Mouse (Mus musculus) limb, embryonic 13.5 days (tissue): ENCODE measurements around the gene Sele. TPM values are rescaled to one million over a fixed set of nuclear protein-coding genes. Genes with fewer than 3 reads are reported as not detected.

Source experiments
- ATAC-seq: fragments of 200-750 bp; cut with Nextera tagmentation; 2 replicates; pipeline ENCODE4 v1.8.0; 2017; ENCODE audit warnings: low read depth, moderate number of reproducible peaks, moderate TSS enrichment; ENCODE audit not compliant: low FRiP score
- H3K27ac ChIP-seq: fragments of 300-500 bp; sonication (generic); 2 replicates; pipeline ENCODE4 v1.5.1; 2015; ENCODE audit warnings: inconsistent platforms, mild to moderate bottlenecking, moderate library complexity
- H3K27me3 ChIP-seq: fragments of 300-500 bp; sonication (generic); 2 replicates; pipeline ENCODE4 v1.6.1; 2015; ENCODE audit warnings: mild to moderate bottlenecking, inconsistent platforms
- H3K36me3 ChIP-seq: fragments of 300-500 bp; sonication (generic); 2 replicates; pipeline ENCODE4 v1.6.1; 2015; ENCODE audit warnings: inconsistent platforms, mild to moderate bottlenecking, moderate library complexity
- H3K4me1 ChIP-seq: fragments of 300-500 bp; sonication (generic); 2 replicates; pipeline ENCODE4 v1.6.1; 2015; ENCODE audit warnings: inconsistent platforms
- H3K4me2 ChIP-seq: fragments of 300-500 bp; sonication (generic); replicated peaks from 2 replicates; pipeline ENCODE4 v1.6.1; 2015; ENCODE audit warnings: inconsistent platforms, mild to moderate bottlenecking, moderate library complexity
- H3K4me3 ChIP-seq: fragments of 300-500 bp; sonication (generic); 2 replicates; pipeline ENCODE4 v1.5.1; 2015; ENCODE audit warnings: moderate library complexity, mild to moderate bottlenecking, inconsistent platforms
- H3K9ac ChIP-seq: fragments of 300-500 bp; sonication (generic); 2 replicates; pipeline ENCODE4 v1.6.1; 2015; ENCODE audit warnings: mild to moderate bottlenecking, inconsistent platforms
- H3K9me3 ChIP-seq: fragments of 300-500 bp; sonication (generic); 2 replicates; pipeline ENCODE4 v1.6.1; 2016; ENCODE audit warnings: inconsistent platforms
- WGBS: fragments of 180-500 bp; shearing (Covaris S2); methylation state at CpG from one replicate; pipeline ENCODE4 v1.1.7; 2015; 5-methylcytosine and 5-hydroxymethylcytosine counted together
- polyA plus RNA-seq: library from polyadenylated mRNA; unstranded; fragments of >200 nt; fragmentation: Nextera tagmentation; extraction: Ambion mirVana; gene quantifications from 2 replicates; pipeline ENCODE4 v1.2.1, GENCODE M21; 2015

The Sele gene
- polyA plus RNA-seq, 1 experiment from 2014 or later, result 0.08 TPM

- H3K4me2 ChIP-seq, result no peak overlapping the region
- H3K4me3 ChIP-seq, result no peak overlapping the region
- WGBS, result 80% methylated on average over 7 of the region's 7 CpGs
- no peaks in the 10 kb centered on the region for H3K36me3 ChIP-seq
- ATAC-seq, result no peak
- H3K4me1 ChIP-seq, result no peaks in the 10 kb centered on the region
- H3K27me3 ChIP-seq, result no peaks in the 10 kb centered on the region
- H3K9ac ChIP-seq, result no peak overlapping the region
- no peak overlapping the region for H3K27ac ChIP-seq
- H3K9me3 ChIP-seq, result no peaks in the 10 kb centered on the region
Measured at GRCm38 (mm10) chr1:164073803-164074202, 25.8 kb downstream of the Sele start.

GRCm38 (mm10) chr1:164074606-164075140, 26.6 kb downstream of the Sele start:
- WGBS, result 85% methylated on average over 2 of the region's 2 CpGs
- Histone ChIP-seq H3K9me3 (no peaks in the 10 kb centered on the region), H3K4me3 (no peak overlapping the region)

GRCm38 (mm10) chr1:164075416-164075815, 27.4 kb downstream of the Sele start:
- no peak for ATAC-seq
- 90% methylated on average over 1 of the region's 1 CpGs for WGBS

More at GRCm38 (mm10) chr1:164074606-164075140, 26.6 kb downstream of the Sele start:
- H3K9ac ChIP-seq, result no peak overlapping the region
- no peak for ATAC-seq
- H3K36me3 ChIP-seq, result no peaks in the 10 kb centered on the region
- H3K4me2 ChIP-seq, result no peak overlapping the region
- no peaks in the 10 kb centered on the region for H3K27me3 ChIP-seq
- H3K4me1 ChIP-seq, result no peaks in the 10 kb centered on the region
- H3K27ac ChIP-seq, result no peak overlapping the region

GRCm38 (mm10) chr1:164076441-164076840, 28.4 kb downstream of the Sele start:
- no peaks in the 10 kb centered on the region for H3K9me3 ChIP-seq
- ATAC-seq, result no peak
- H3K27ac ChIP-seq, result no peak overlapping the region
- no peak overlapping the region for H3K4me3 ChIP-seq
- H3K27me3 ChIP-seq, result no peaks in the 10 kb centered on the region
- H3K9ac ChIP-seq, result no peak overlapping the region
- H3K36me3 ChIP-seq, result no peaks in the 10 kb centered on the region
- H3K4me2 ChIP-seq, result no peak overlapping the region
- no peaks in the 10 kb centered on the region for H3K4me1 ChIP-seq
- 33% methylated on average over 1 of the region's 1 CpGs for WGBS

More at GRCm38 (mm10) chr1:164075416-164075815, 27.4 kb downstream of the Sele start:
- H3K9me3 ChIP-seq, result no peaks in the 10 kb centered on the region
- H3K27me3 ChIP-seq, result no peaks in the 10 kb centered on the region
- H3K4me1 ChIP-seq, result no peaks in the 10 kb centered on the region
- no peak overlapping the region for H3K4me2 ChIP-seq
- H3K4me3 ChIP-seq, result no peak overlapping the region
- H3K9ac ChIP-seq, result no peak overlapping the region
- H3K36me3 ChIP-seq, result no peaks in the 10 kb centered on the region
- no peak overlapping the region for H3K27ac ChIP-seq

GRCm38 (mm10) chr1:164077031-164077430, 29.0 kb downstream of the Sele start:
- Histone ChIP-seq H3K9ac (no peak overlapping the region), H3K4me3 (no peak overlapping the region), H3K27me3 (no peaks in the 10 kb centered on the region), H3K36me3 (no peaks in the 10 kb centered on the region), H3K9me3 (no peaks in the 10 kb centered on the region), H3K4me2 (no peak overlapping the region), H3K4me1 (no peaks in the 10 kb centered on the region), H3K27ac (no peak overlapping the region)
- WGBS, result 91% methylated on average over 3 of the region's 3 CpGs
- ATAC-seq, result no peak

GRCm38 (mm10) chr1:164078323-164078741, 30.3 kb downstream of the Sele start:
- H3K27me3 ChIP-seq, result no peaks in the 10 kb centered on the region
- 85% methylated on average over 4 of the region's 4 CpGs for WGBS
- H3K9ac ChIP-seq, result no peak overlapping the region
- H3K4me2 ChIP-seq, result no peak overlapping the region
- no peak for ATAC-seq
- H3K4me1 ChIP-seq, result no peaks in the 10 kb centered on the region
- no peaks in the 10 kb centered on the region for H3K9me3 ChIP-seq
- H3K4me3 ChIP-seq, result no peak overlapping the region
- H3K27ac ChIP-seq, result no peak overlapping the region
- H3K36me3 ChIP-seq, result no peaks in the 10 kb centered on the region

GRCm38 (mm10) chr1:164079091-164079490, 31.1 kb downstream of the Sele start:
- Histone ChIP-seq H3K9ac (no peak overlapping the region), H3K4me1 (no peaks in the 10 kb centered on the region), H3K4me3 (no peak overlapping the region), H3K9me3 (no peaks in the 10 kb centered on the region), H3K36me3 (no peaks in the 10 kb centered on the region), H3K27me3 (no peaks in the 10 kb centered on the region), H3K4me2 (no peak overlapping the region), H3K27ac (no peak overlapping the region)
- ATAC-seq, result no peak
- 86% methylated on average over 11 of the region's 11 CpGs for WGBS

GRCm38 (mm10) chr1:164083046-164083445, 35.0 kb downstream of the Sele start:
- no peaks in the 10 kb centered on the region for H3K9me3 ChIP-seq
- no peak for ATAC-seq
- H3K4me1 ChIP-seq, result no peaks in the 10 kb centered on the region
- no peak overlapping the region for H3K4me2 ChIP-seq
- 81% methylated on average over 4 of the region's 4 CpGs for WGBS
- H3K4me3 ChIP-seq, result no peak overlapping the region
- no peaks in the 10 kb centered on the region for H3K27me3 ChIP-seq
- no peak overlapping the region for H3K27ac ChIP-seq
- H3K36me3 ChIP-seq, result no peaks in the 10 kb centered on the region
- no peak overlapping the region for H3K9ac ChIP-seq

- no peaks in the 10 kb centered on the region for H3K9me3 ChIP-seq
- no peaks in the 10 kb centered on the region for H3K4me1 ChIP-seq
- no peak for ATAC-seq
- no peak overlapping the region for H3K4me2 ChIP-seq
- no peak overlapping the region for H3K9ac ChIP-seq
- 79% methylated on average over 3 of the region's 3 CpGs for WGBS
- no peaks in the 10 kb centered on the region for H3K27me3 ChIP-seq
- H3K27ac ChIP-seq, result no peak overlapping the region
- no peaks in the 10 kb centered on the region for H3K36me3 ChIP-seq
- H3K4me3 ChIP-seq, result no peak overlapping the region
Measured at GRCm38 (mm10) chr1:164086797-164087196, 38.8 kb downstream of the Sele start.

- no peak overlapping the region for H3K9ac ChIP-seq
- H3K9me3 ChIP-seq, result no peaks in the 10 kb centered on the region
- no peak overlapping the region for H3K4me3 ChIP-seq
- no peaks in the 10 kb centered on the region for H3K36me3 ChIP-seq
- no peaks in the 10 kb centered on the region for H3K4me1 ChIP-seq
- no peaks in the 10 kb centered on the region for H3K27me3 ChIP-seq
- ATAC-seq, result no peak
- 88% methylated on average over 5 of the region's 5 CpGs for WGBS
- no peak overlapping the region for H3K27ac ChIP-seq
- no peak overlapping the region for H3K4me2 ChIP-seq
Measured at GRCm38 (mm10) chr1:164087872-164088271, 39.8 kb downstream of the Sele start.

- H3K27ac ChIP-seq, result no peak overlapping the region
- 69% methylated on average over 6 of the region's 6 CpGs for WGBS
- no peak for ATAC-seq
- no peak overlapping the region for H3K9ac ChIP-seq
- no peaks in the 10 kb centered on the region for H3K36me3 ChIP-seq
- no peaks in the 10 kb centered on the region for H3K9me3 ChIP-seq
- H3K4me3 ChIP-seq, result no peak overlapping the region
- no peaks in the 10 kb centered on the region for H3K27me3 ChIP-seq
- H3K4me2 ChIP-seq, result no peak overlapping the region
- no peaks in the 10 kb centered on the region for H3K4me1 ChIP-seq
Measured at GRCm38 (mm10) chr1:164096780-164097179, 48.7 kb downstream of the Sele start.

- Histone ChIP-seq H3K4me2 (no peak overlapping the region), H3K27ac (no peak overlapping the region), H3K27me3 (no peaks in the 10 kb centered on the region), H3K9ac (no peak overlapping the region), H3K4me1 (no peaks in the 10 kb centered on the region), H3K36me3 (no peaks in the 10 kb centered on the region), H3K9me3 (no peaks in the 10 kb centered on the region), H3K4me3 (no peak overlapping the region)
- no peak for ATAC-seq
- WGBS, result 84% methylated on average over 2 of the region's 2 CpGs
Measured at GRCm38 (mm10) chr1:164097911-164098310, 49.9 kb downstream of the Sele start.

- Histone ChIP-seq H3K27me3 (no peaks in the 10 kb centered on the region), H3K9ac (no peak overlapping the region), H3K4me3 (no peak overlapping the region), H3K27ac (no peak overlapping the region), H3K36me3 (no peaks in the 10 kb centered on the region), H3K9me3 (no peaks in the 10 kb centered on the region), H3K4me2 (no peak overlapping the region), H3K4me1 (no peaks in the 10 kb centered on the region)
- WGBS, result 74% methylated on average over 2 of the region's 2 CpGs
- no peak for ATAC-seq
Measured at GRCm38 (mm10) chr1:164098372-164098771, 50.3 kb downstream of the Sele start.
